Mouse (Mus musculus): ENCODE measurements around the gene Cntn1.

DNA sequence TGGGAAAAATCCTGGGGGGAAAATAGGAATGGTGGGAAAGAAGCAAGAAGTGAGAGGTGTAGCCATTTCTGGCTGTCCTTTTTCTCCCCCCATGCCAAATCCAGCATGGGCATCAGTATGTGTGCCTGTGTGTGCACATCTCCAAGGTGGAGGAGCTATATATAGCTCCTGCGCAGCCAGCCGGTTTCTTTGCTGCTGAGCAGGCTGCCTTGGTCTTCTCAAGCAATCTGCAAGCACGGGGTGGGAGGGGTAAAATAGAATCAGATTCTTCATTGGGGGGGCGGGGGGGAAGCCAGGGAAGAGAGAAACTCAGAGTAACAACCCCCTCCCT, 1.1 kb downstream of the Cntn1 start:
- TF ChIP-seq POLR2A (IDR thresholded peaks at IDR 0.05; ENCODE audit: borderline replicate concordance, insufficient read depth, low read length) (peak; percentile 36; the same call in 1 of the 2 replicates), CTCF (IDR thresholded peaks at IDR 0.05; ENCODE audit: borderline replicate concordance, insufficient read depth, low read depth, low read length) (no peak)
